Mouse (Mus musculus): ENCODE measurements at regions not wholly inside any gene's neighbourhood (a gene's known extent, or its start where the extent isn't known, plus 50 kb on each side); places are given as distances from the start of the nearest gene placed in this dataset.

GRCm38 (mm10) chr8:90115436-90115835 is 232.7 kb downstream of the Tox3 start:
- Histone ChIP-seq H3K27me3 (replicated peaks) (no peaks in the 10 kb centered on the region), H3K9me3 (no peaks in the 10 kb centered on the region), H3K27ac (no peak overlapping the region), H3K4me1 (replicated peaks) (no peaks in the 10 kb centered on the region), H3K4me2 (replicated peaks) (no peak overlapping the region), H3K4me3 (replicated peaks) (no peak overlapping the region), H3K36me3 (no peaks in the 10 kb centered on the region), H3K9ac (no peak overlapping the region)
- WGBS = 76% methylated on average over 2 of the region's 2 CpGs
- ATAC-seq = no peak

DNA sequence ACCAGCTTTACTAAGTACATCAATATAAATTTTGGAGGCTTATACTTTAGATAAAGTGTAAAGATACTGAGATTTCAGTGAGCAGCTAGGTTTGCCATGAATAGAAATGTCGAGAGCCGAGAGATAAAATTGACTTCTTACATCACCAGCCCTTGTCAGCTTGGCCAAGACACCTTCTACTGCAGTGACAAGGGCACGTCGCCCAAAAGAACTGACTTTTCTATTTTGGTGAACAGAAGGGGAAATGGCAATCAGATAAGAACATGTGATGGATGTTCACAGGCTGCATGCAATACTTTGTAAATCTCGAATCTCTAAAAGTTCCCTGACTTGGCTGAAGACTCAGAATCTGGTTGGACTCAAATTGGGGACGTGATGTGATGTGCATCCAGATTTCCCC is 247.6 kb downstream of the Tox3 start:
- ATAC-seq = no peak
- H3K4me3 ChIP-seq (replicated peaks) = no peak overlapping the region
- H3K4me1 ChIP-seq (replicated peaks) = no peaks in the 10 kb centered on the region
- H3K36me3 ChIP-seq = no peaks in the 10 kb centered on the region
- no peak overlapping the region for H3K27ac ChIP-seq
- no peaks in the 10 kb centered on the region for H3K27me3 ChIP-seq (replicated peaks)
- no peak overlapping the region for H3K4me2 ChIP-seq (replicated peaks)
- WGBS = 79% methylated on average over 6 of the region's 6 CpGs
- H3K9ac ChIP-seq = no peak overlapping the region
- no peaks in the 10 kb centered on the region for H3K9me3 ChIP-seq

- Histone ChIP-seq H3K27me3 (replicated peaks) (no peaks in the 10 kb centered on the region), H3K36me3 (no peaks in the 10 kb centered on the region), H3K27ac (no peak overlapping the region), H3K9ac (no peak overlapping the region), H3K4me1 (replicated peaks) (no peaks in the 10 kb centered on the region), H3K9me3 (no peaks in the 10 kb centered on the region), H3K4me2 (replicated peaks) (no peak overlapping the region), H3K4me3 (replicated peaks) (no peak overlapping the region)
- ATAC-seq = no peak
- WGBS = 81% methylated on average over 5 of the region's 5 CpGs
Measured at GRCm38 (mm10) chr8:90082630-90083029, 265.5 kb downstream of the Tox3 start.

DNA sequence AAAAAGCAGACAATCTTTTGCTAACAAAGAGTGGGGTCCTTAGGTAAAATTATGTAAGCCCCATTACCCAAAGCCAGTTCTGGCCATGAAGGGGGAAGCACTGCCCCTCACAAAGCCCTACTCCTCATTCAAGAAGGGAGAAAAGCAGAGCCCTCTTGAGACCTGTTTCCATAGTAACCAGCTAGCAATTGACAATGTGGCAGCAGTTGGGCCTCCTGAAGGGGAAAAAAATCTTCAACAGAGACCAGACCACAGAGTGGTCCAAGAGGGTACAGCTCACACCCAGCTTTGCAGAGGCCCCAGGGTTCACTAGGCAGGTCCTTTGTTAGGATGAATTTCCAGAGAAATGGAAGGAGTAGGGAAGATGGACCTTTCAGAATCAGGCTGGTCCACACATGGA is 271.8 kb downstream of the Tox3 start:
- Histone ChIP-seq H3K4me3 (replicated peaks) (no peak overlapping the region), H3K27me3 (replicated peaks) (no peaks in the 10 kb centered on the region), H3K27ac (no peak overlapping the region), H3K9me3 (no peaks in the 10 kb centered on the region), H3K4me1 (replicated peaks) (no peaks in the 10 kb centered on the region), H3K4me2 (replicated peaks) (no peak overlapping the region), H3K36me3 (no peaks in the 10 kb centered on the region), H3K9ac (no peak overlapping the region)
- no peak for ATAC-seq

DNA sequence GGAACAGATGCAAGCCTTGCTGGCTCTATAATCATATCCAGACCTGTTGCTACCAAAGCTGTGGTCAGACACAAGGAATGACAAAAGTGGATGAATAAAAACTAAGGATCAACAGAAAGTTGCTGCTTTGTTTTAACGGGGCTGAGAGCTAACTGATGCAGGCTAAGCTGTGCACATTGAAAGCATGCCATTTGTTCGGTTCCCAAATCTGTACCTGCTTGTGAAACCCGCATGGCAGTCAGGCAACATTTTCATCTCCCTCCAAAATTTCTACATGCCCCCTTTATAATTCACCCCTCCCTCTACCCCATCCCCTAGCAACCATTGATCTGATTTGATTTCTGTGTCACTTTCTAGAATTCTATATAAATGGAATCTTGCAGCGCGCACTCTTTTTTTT is 272.3 kb downstream of the Tox3 start:
- Histone ChIP-seq H3K27me3 (replicated peaks) (no peaks in the 10 kb centered on the region), H3K4me3 (replicated peaks) (no peak overlapping the region), H3K4me2 (replicated peaks) (no peak overlapping the region), H3K27ac (no peak overlapping the region), H3K9me3 (no peaks in the 10 kb centered on the region), H3K9ac (no peak overlapping the region), H3K4me1 (replicated peaks) (no peaks in the 10 kb centered on the region), H3K36me3 (no peaks in the 10 kb centered on the region)
- ATAC-seq = no peak
- 85% methylated on average over 5 of the region's 5 CpGs for WGBS

GRCm38 (mm10) chr8:90070006-90070405 is 278.1 kb downstream of the Tox3 start:
- H3K4me1 ChIP-seq (replicated peaks) = 0 out of 2 replicates have a peak, but pooled peaks cover 4% of the 10 kb centered on the region
- 44% methylated on average over 5 of the region's 5 CpGs for WGBS

DNA sequence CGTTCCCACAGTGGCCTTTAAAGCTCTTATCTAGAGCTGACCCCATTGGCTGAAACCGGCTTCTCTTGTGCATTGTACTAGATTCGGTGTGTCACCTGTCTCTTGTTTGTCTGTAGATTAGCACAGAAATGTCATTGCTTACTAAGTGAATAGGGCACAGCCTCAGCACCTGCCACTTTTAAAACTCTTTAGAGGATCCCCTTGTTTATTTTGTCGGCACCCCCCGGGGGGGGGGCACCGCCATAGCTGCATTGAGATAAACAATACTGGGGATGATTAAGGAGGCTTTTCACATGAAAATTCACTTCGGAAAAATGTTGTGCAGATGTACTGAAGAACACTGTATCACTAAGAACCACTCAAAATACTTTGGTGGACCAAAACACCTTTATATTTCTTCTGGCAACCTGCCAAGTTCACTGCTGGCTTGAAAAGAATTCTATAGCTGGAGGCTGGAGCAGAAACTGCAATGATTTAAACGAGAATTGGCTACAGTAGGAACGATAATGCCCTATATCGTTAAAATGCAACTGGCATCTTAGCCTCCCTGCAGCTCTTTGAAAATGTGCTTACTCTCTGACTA is 278.6 kb downstream of the Tox3 start:
- WGBS = 15% methylated on average over 10 of the region's 10 CpGs
- H3K4me2 ChIP-seq (replicated peaks) = no peak overlapping the region
- ATAC-seq = peak; percentile 59; the same call in 1 of the 2 replicates

More at GRCm38 (mm10) chr8:90070006-90070405, 278.1 kb downstream of the Tox3 start:
- H3K9me3 ChIP-seq = no peaks in the 10 kb centered on the region
- H3K27ac ChIP-seq = no peak overlapping the region
- no peak overlapping the region for H3K9ac ChIP-seq
- H3K27me3 ChIP-seq (replicated peaks) = no peaks in the 10 kb centered on the region
- no peak for ATAC-seq
- H3K36me3 ChIP-seq = no peaks in the 10 kb centered on the region
- H3K4me2 ChIP-seq (replicated peaks) = no peak overlapping the region
- H3K4me3 ChIP-seq (replicated peaks) = no peak overlapping the region

DNA sequence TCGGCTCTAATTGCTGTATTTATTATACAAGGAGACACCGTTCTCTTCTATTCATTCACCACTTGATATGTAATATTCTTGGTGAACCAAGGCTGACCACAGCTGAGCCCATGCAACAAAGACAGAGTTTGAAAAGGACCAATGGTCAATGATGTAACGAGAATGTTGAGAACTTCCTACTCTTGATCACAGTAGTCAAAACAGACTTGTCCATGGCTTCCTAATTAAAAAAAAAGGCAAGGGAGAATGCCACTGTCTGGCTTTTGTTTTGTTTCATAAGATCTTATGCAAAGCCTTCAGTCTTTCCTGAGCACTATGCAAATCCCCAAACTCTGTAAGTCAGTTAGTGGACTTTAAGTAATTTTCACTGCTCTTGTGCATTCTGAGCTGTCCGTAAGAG is 279.7 kb downstream of the Tox3 start:
- 84% methylated on average over 4 of the region's 4 CpGs for WGBS
- Histone ChIP-seq H3K4me1 (replicated peaks) (peaks cover 9% of the 10 kb centered on the region; the same call in 1 of the 2 replicates), H3K4me3 (replicated peaks) (no peak overlapping the region), H3K9ac (no peak overlapping the region), H3K27ac (no peak overlapping the region), H3K27me3 (replicated peaks) (no peaks in the 10 kb centered on the region), H3K4me2 (replicated peaks) (no peak overlapping the region), H3K36me3 (no peaks in the 10 kb centered on the region), H3K9me3 (no peaks in the 10 kb centered on the region)
- no peak for ATAC-seq

More for the DNA sequence above, 278.6 kb downstream of the Tox3 start:
- H3K27me3 ChIP-seq (replicated peaks) = no peaks in the 10 kb centered on the region
- no peak overlapping the region for H3K9ac ChIP-seq
- no peak overlapping the region for H3K27ac ChIP-seq
- no peaks in the 10 kb centered on the region for H3K36me3 ChIP-seq
- peaks cover 8% of the 10 kb centered on the region; the same call in 1 of the 2 replicates for H3K4me1 ChIP-seq (replicated peaks)
- H3K4me3 ChIP-seq (replicated peaks) = no peak overlapping the region
- no peaks in the 10 kb centered on the region for H3K9me3 ChIP-seq

DNA sequence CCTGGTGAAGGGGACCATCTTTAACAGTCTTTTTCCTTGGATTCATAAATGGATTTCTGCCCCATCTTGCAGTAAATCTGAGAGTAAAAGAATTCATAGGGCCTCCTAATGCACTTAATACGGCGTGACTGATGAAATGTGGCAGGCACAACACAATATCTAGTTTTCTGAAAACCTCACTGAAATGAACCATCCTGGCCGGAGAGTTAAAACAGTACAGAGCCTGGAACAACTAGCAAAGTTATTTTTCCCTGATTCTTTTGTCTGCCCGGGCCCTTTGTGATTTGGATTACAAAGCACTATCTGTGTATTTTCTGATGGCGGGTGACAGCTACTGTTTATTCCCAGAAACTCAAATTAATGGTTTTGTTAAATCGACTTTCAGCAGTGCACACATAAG is 283.8 kb downstream of the Tox3 start:
- WGBS = 30% methylated on average over 6 of the region's 6 CpGs
- H3K4me2 ChIP-seq (replicated peaks) = no peak overlapping the region

GRCm38 (mm10) chr8:90063291-90063690 is 284.9 kb downstream of the Tox3 start:
- H3K36me3 ChIP-seq = no peaks in the 10 kb centered on the region
- no peak for ATAC-seq
- H3K4me2 ChIP-seq (replicated peaks) = no peak overlapping the region
- no peaks in the 10 kb centered on the region for H3K27me3 ChIP-seq (replicated peaks)
- no peak overlapping the region for H3K4me3 ChIP-seq (replicated peaks)
- no peak overlapping the region for H3K9ac ChIP-seq
- no peak overlapping the region for H3K27ac ChIP-seq
- H3K4me1 ChIP-seq (replicated peaks) = peaks cover 5% of the 10 kb centered on the region; the same call in 1 of the 2 replicates
- WGBS = 90% methylated on average over 1 of the region's 1 CpGs
- H3K9me3 ChIP-seq = no peaks in the 10 kb centered on the region

More for the DNA sequence above, 283.8 kb downstream of the Tox3 start:
- H3K27ac ChIP-seq = no peak overlapping the region
- no peak overlapping the region for H3K9ac ChIP-seq
- no peaks in the 10 kb centered on the region for H3K27me3 ChIP-seq (replicated peaks)
- no peak for ATAC-seq
- H3K36me3 ChIP-seq = no peaks in the 10 kb centered on the region
- H3K4me1 ChIP-seq (replicated peaks) = peaks cover 5% of the 10 kb centered on the region; the same call in 1 of the 2 replicates
- H3K9me3 ChIP-seq = no peaks in the 10 kb centered on the region
- H3K4me3 ChIP-seq (replicated peaks) = no peak overlapping the region

DNA sequence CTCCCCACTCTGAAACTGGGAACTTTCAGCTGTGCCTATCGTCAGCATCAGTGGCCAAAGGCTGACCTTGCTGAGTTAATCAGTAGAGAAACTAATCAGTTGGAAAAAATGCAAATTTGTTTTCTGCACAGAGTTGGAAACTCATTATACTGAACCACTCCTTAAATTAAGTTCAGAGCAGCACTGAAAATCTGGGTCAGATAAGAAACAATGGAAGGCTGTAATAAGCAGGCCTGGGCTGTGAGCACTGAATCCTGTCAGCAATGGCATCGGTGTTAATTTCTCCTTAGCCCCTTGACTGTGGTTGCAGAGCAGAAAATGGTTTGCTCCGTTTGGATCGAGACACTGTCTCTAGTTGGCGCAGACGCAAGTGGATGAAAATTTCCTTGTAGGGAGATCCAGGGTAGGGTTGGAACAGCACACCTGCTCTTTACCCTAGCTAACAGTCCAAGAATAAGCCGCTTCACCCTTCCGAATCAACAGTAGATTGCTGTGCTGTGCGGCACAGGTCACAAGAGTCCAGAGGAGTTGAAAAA is 289.4 kb downstream of the Tox3 start:
- H3K4me2 ChIP-seq (replicated peaks) = no peak overlapping the region
- no peak for ATAC-seq

GRCm38 (mm10) chr8:90056331-90056730 is 291.8 kb downstream of the Tox3 start:
- 79% methylated on average over 1 of the region's 1 CpGs for WGBS
- no peak overlapping the region for H3K4me3 ChIP-seq (replicated peaks)
- no peak overlapping the region for H3K27ac ChIP-seq
- no peak for ATAC-seq
- no peak overlapping the region for H3K4me2 ChIP-seq (replicated peaks)
- H3K27me3 ChIP-seq (replicated peaks) = no peaks in the 10 kb centered on the region
- no peaks in the 10 kb centered on the region for H3K9me3 ChIP-seq
- H3K36me3 ChIP-seq = no peaks in the 10 kb centered on the region
- H3K9ac ChIP-seq = no peak overlapping the region
- no peaks in the 10 kb centered on the region for H3K4me1 ChIP-seq (replicated peaks)

More for the DNA sequence above, 289.4 kb downstream of the Tox3 start:
- H3K4me1 ChIP-seq (replicated peaks) = no peaks in the 10 kb centered on the region
- H3K4me3 ChIP-seq (replicated peaks) = no peak overlapping the region
- no peaks in the 10 kb centered on the region for H3K9me3 ChIP-seq
- H3K9ac ChIP-seq = no peak overlapping the region
- H3K36me3 ChIP-seq = no peaks in the 10 kb centered on the region
- no peaks in the 10 kb centered on the region for H3K27me3 ChIP-seq (replicated peaks)
- 74% methylated on average over 9 of the region's 9 CpGs for WGBS
- no peak overlapping the region for H3K27ac ChIP-seq

GRCm38 (mm10) chr8:90046779-90047178 is 301.4 kb downstream of the Tox3 start:
- 64% methylated on average over 9 of the region's 9 CpGs for WGBS
- Histone ChIP-seq H3K4me2 (replicated peaks) (no peak overlapping the region), H3K9ac (no peak overlapping the region), H3K4me3 (replicated peaks) (no peak overlapping the region), H3K9me3 (no peaks in the 10 kb centered on the region), H3K4me1 (replicated peaks) (no peaks in the 10 kb centered on the region), H3K27ac (no peak overlapping the region), H3K36me3 (no peaks in the 10 kb centered on the region), H3K27me3 (replicated peaks) (no peaks in the 10 kb centered on the region)
- ATAC-seq = no peak

Measured in intestine, embryonic 15.5 days (tissue).